Mouse (Mus musculus) ES-E14 (cell line): ENCODE measurements around the gene Aoc1. TPM values are rescaled to one million over a fixed set of nuclear protein-coding genes. Genes with fewer than 3 reads are reported as not detected.
"Not testable (repeated sequence)": the region's sequence is repeated elsewhere in the genome, so short reads cannot be mapped to it uniquely, and the experiment has no call there.

Source experiments
- DNase-seq: peaks from one replicate; pipeline ENCODE4 v3.0.0-alpha.2; 2013; ENCODE audit warnings: low read depth, low spot score
- H3K27ac ChIP-seq: 2 replicates; pipeline ENCODE4 v1.5.1; 2012; ENCODE audit warnings: low read depth, mild to moderate bottlenecking, low read length, moderate library complexity, mixed read lengths; ENCODE audit not compliant: poor library complexity, insufficient read depth, severe bottlenecking
- H3K36me3 ChIP-seq: 2 replicates; pipeline ENCODE4 v1.6.1; 2012; ENCODE audit warnings: mild to moderate bottlenecking, low read length, moderate library complexity, mixed read lengths; ENCODE audit not compliant: control insufficient read depth, poor library complexity, insufficient read depth, severe bottlenecking
- H3K4me1 ChIP-seq, 2 experiments: fragments of 150-350 bp in 1 of 2; sonication (generic) in 1 of 2; 2 replicates each; pipeline ENCODE4 v1.6.1; 2012; ENCODE audit warnings: low read length in 2 of 2, mild to moderate bottlenecking in 1 of 2, mixed read lengths in 1 of 2; ENCODE audit not compliant: control insufficient read depth in 2 of 2, insufficient read depth in 2 of 2, poor library complexity in 1 of 2
- H3K4me3 ChIP-seq, 2 experiments: fragments of 150-350 bp in 1 of 2; sonication (generic) in 1 of 2; 2 replicates each; pipeline ENCODE4 v1.5.1; 2012; ENCODE audit warnings: low read length in 2 of 2, low read depth in 1 of 2, mild to moderate bottlenecking in 1 of 2, mixed read lengths in 1 of 2; ENCODE audit not compliant: insufficient read depth in 1 of 2, poor library complexity in 1 of 2, severe bottlenecking in 1 of 2
- H3K9ac ChIP-seq: 2 replicates; pipeline ENCODE4 v1.6.1; 2012; ENCODE audit warnings: low read depth, mild to moderate bottlenecking, low read length, mixed read lengths; ENCODE audit not compliant: poor library complexity, insufficient read depth, severe bottlenecking
- H3K9me3 ChIP-seq: fragments of 150-350 bp; sonication (generic); 2 replicates; pipeline ENCODE4 v1.6.1; 2012; ENCODE audit warnings: low read depth, mild to moderate bottlenecking, low read length; ENCODE audit not compliant: control insufficient read depth, insufficient read depth
- CHD2 ChIP-seq: IDR thresholded peaks from 2 replicates; pipeline ENCODE4 v1.6.1; 2014; ENCODE audit warnings: mild to moderate bottlenecking, low read depth, low read length, inconsistent platforms
- HCFC1 ChIP-seq: IDR thresholded peaks from 2 replicates; pipeline ENCODE4 v1.6.1; 2012; ENCODE audit warnings: low read length, inconsistent platforms, borderline replicate concordance; ENCODE audit not compliant: insufficient read depth
- MAFK ChIP-seq: IDR thresholded peaks from 2 replicates; pipeline ENCODE4 v1.6.1; 2014; ENCODE audit warnings: mild to moderate bottlenecking, low read depth, low read length, inconsistent platforms; ENCODE audit not compliant: insufficient read depth
- ZC3H11A ChIP-seq: IDR thresholded peaks from 2 replicates; pipeline ENCODE4 v1.6.1; 2012; ENCODE audit warnings: low read depth, mild to moderate bottlenecking, inconsistent platforms, low read length, borderline replicate concordance
- ZNF384 ChIP-seq: IDR thresholded peaks from 2 replicates; pipeline ENCODE4 v1.6.1; 2012; ENCODE audit warnings: low read depth, low read length, inconsistent platforms
- in situ Hi-C, 2 experiments: fragments of 600-800 bp; cut with MboI; formaldehyde crosslinking; loops; one replicate each; pipeline ENCODE4 v1.15.1; 2025; ENCODE audit warnings: low sequenced_read_pairs in 2 of 2, inconsistent platforms in 1 of 2; ENCODE audit not compliant: unreplicated experiment in 2 of 2
- total RNA-seq: library from RNA; depleted of rRNA; stranded (reverse); fragments of 300-350 nt; gene quantifications from 2 replicates; pipeline ENCODE4 v1.2.3, GENCODE M21; 2012

Gene Aoc1
- total RNA-seq, 1 experiment = 0.31 TPM

DNA sequence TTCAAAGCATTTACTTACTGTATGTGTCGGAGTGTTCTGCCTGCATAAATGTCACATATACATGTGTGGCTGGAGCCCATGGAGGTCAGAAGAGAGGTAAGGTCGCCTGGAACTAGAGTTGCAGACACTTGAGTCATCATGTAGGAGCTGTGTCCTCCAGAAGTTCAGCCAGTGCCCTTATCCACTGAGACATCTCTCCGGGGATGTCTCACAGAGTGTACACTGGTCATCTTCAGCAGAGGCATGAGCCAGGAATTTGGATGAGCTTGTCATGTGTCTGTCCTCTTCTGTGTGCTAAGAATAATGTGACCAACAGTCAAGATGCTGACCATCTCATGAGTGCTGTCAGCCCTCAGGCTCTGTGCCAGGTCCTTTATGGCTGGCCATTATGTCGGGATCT, 9.9 kb upstream of the Aoc1 start:
- Histone ChIP-seq H3K4me1 (peaks cover 3 to 27% of the 10 kb centered on the region in 2 experiments; a peak in 3 of 4 replicates), H3K4me3 (no peak overlapping the region), H3K36me3 (no peaks in the 10 kb centered on the region), H3K27ac (no peak overlapping the region), H3K9ac (no peak overlapping the region), H3K9me3 (no peaks in the 10 kb centered on the region)
- in situ Hi-C loops = no loop called here
- TF ChIP-seq HCFC1 = no peak
- TF ChIP-seq MAFK = no peak
- no peak for TF ChIP-seq CHD2
- TF ChIP-seq ZC3H11A = no peak
- no peak for TF ChIP-seq ZNF384
- DNase-seq = no peak

DNA sequence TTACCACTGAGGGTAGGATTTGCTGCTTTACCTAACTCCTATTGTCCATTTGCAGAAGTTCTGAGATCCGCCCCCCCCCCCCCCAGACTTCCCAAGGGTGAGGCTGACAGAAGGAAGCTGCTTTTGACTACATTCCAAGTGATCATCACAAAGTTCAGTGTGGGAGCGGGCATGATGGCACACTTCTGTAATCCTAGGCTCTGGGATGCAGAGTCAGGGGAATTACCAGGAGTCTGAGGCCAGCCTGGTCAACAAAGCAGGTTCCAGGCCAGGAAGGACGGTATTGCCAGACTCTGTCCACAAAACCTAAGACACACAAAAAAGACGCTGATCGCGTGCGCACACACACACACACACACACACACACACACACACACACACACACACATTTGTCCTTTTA, 9.2 kb upstream of the Aoc1 start:
- no peak overlapping the region for H3K4me3 ChIP-seq
- DNase-seq = no peak
- H3K4me1 ChIP-seq = peaks cover 3 to 27% of the 10 kb centered on the region in 2 experiments; a peak in 3 of 4 replicates
- H3K9me3 ChIP-seq = no peaks in the 10 kb centered on the region
- no peak overlapping the region for H3K27ac ChIP-seq
- TF ChIP-seq CHD2 (no peak), MAFK (no peak), HCFC1 (no peak)
- H3K36me3 ChIP-seq = no peaks in the 10 kb centered on the region
- no peak overlapping the region for H3K9ac ChIP-seq
- in situ Hi-C loops = no loop called here

DNA sequence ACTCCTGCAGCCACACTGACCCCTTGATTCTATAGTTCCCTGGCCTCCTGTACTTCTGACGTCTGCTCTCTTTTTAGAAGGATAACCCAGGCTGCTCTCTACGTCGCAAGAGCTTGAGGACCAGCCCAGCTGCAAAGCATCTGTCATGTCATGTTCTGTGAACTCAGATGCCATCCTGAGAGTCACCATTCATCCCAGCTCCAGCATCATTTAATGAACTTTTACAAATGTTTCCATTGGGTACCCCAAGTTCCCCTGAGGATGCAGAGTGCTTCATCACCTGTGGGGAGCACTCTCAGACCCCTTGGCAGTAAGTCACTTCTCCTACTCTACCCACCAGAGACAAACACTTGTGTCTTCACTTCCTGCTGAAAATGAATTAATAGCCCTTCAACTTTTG, 8.5 kb upstream of the Aoc1 start:
- no peaks in the 10 kb centered on the region for H3K36me3 ChIP-seq
- H3K4me3 ChIP-seq = no peak overlapping the region
- H3K4me1 ChIP-seq = peaks cover 3 to 29% of the 10 kb centered on the region in 2 experiments; a peak in 3 of 4 replicates
- no peak for TF ChIP-seq ZNF384
- TF ChIP-seq ZC3H11A = no peak
- H3K9me3 ChIP-seq = no peaks in the 10 kb centered on the region
- in situ Hi-C loops = no loop called here
- no peak overlapping the region for H3K27ac ChIP-seq
- no peak for DNase-seq
- H3K9ac ChIP-seq = no peak overlapping the region

DNA sequence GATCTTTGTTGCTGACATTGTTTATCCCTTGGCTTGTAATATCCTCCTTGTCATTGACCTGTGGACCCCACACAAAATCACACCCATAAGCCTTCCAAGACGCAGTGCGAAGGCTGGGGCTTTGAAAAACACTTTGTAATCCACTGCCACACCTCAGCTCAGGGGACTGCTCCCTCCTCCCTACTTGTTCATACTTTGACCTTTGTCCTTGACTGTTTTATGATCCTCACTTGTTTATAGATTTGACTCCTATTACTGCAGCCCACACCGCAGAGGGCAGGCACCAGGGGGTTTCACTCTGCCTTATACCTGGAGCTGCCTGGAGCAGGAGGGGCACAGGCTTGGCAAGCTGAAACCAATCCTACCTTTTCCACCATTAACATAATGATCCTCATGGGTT, 8.0 kb upstream of the Aoc1 start:
- H3K4me1 ChIP-seq = peaks cover 3 to 29% of the 10 kb centered on the region in 2 experiments; a peak in 3 of 4 replicates
- no peak overlapping the region for H3K9ac ChIP-seq
- H3K4me3 ChIP-seq = no peak overlapping the region
- H3K9me3 ChIP-seq = no peaks in the 10 kb centered on the region
- in situ Hi-C loops = no loop called here
- no peak for DNase-seq
- no peak overlapping the region for H3K27ac ChIP-seq
- H3K36me3 ChIP-seq = no peaks in the 10 kb centered on the region
- TF ChIP-seq CHD2 = no peak
- TF ChIP-seq ZNF384 = no peak
- TF ChIP-seq MAFK = no peak
- no peak for TF ChIP-seq HCFC1
- no peak for TF ChIP-seq ZC3H11A

DNA sequence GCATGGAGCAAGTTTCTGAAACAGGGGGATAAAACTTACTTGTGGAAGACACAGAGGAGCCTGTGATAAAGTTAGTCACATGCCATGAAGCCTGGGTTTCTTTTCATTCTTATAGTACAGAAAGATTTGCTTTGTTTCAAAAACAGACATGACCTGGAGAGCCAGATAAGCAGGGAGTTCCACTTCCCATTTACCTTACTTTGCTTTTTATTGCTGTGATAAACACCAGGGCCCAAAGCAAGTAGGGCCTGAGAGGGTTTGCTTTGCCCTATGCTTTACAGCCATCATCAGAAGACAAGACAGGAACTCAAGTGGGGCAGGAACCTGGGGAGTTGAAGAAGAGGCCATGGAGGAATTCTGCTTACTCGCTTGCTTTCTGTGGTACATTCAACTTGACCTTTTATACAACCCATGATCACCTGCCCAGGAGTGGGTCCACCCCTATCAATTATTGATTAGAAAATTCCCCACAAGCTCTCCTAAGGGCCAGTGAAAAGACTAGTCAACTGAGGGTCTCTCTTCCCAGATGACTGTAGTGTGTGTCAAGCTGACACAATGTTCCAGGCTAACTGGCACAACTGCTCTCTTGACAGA, 7.4 kb upstream of the Aoc1 start:
- H3K4me3 ChIP-seq = no peak overlapping the region
- no peaks in the 10 kb centered on the region for H3K9me3 ChIP-seq
- H3K36me3 ChIP-seq = no peaks in the 10 kb centered on the region
- H3K9ac ChIP-seq = no peak overlapping the region
- peaks cover 3 to 29% of the 10 kb centered on the region in 2 experiments; a peak in 3 of 4 replicates for H3K4me1 ChIP-seq
- no peak for DNase-seq
- TF ChIP-seq ZNF384 = no peak
- TF ChIP-seq HCFC1 = no peak
- TF ChIP-seq CHD2 = no peak
- TF ChIP-seq MAFK = no peak
- no peak for TF ChIP-seq ZC3H11A
- in situ Hi-C loops = no loop called here
- H3K27ac ChIP-seq = no peak overlapping the region

DNA sequence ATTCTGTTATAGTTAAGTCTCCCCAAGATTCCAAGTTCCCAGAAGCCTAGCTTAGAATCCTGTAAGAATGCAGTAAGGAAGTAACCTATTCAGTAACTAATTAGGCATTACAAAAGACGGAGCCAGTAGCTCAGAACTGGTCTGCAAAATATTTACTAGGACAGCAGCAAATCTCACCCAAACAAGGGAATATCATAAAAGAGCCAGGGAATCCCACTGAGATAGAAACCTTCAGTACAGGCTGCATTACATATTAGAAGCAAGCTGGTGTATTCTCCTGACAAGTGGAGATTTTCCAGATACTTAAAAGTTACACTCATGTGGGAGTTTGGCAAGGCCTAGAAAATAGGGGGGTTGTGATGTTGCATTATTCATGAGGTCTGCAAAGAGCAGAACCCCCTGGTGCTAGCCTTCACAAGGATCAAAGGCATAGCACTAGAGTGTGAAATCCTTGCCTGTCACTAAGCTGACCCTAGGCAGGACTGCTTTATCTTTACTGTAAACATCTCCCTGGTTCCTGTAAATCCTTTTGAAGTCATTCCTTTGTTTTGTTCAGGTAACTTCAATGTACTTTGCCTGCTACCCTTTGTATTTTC, 6.2 kb upstream of the Aoc1 start:
- H3K4me3 ChIP-seq, H3K36me3 ChIP-seq, in situ Hi-C loops, DNase-seq, H3K9ac ChIP-seq, H3K9me3 ChIP-seq, H3K27ac ChIP-seq: not testable (repeated sequence)
- H3K4me1 ChIP-seq = peaks cover 3 to 24% of the 10 kb centered on the region in 2 experiments; a peak in 3 of 4 replicates
